Mouse (Mus musculus): ENCODE measurements around the gene Gm10320.
A peak's percentile ranks its signal among the peaks of the same experiment; 100 is the strongest.

The Gm10320 gene

DNA sequence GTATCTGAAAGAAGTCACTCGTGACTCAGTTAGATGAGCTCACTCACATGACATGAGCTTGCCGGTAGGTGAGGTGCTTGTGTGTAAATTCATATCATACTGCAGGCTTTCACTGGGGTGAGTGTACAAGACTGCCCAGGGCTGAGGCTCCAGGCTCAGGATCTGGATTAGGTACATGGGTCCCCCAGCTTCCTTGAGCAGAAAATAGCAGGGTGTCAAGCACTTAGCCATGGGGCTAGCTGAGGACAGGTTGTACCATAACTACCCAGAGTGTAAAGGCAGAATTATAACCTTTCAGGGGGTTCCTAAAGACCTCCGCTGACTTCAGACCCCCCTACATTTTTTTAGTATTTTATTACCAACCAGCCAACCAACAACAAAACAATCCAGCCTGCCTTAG is at the start of gene Gm10320:
Gm10320 (minus strand) TSS at position 93 of the 400 bp plus-strand sequence.
- no peak for DNase-seq (ENCODE audit: low spot score in 2 of 2)

GRCm38 (mm10) chr13:98541601-98542000 is 49.8 kb upstream of the Gm10320 start:
- DNase-seq (ENCODE audit: low spot score in 2 of 2) = no peak

GRCm38 (mm10) chr13:98540206-98540605 is 48.4 kb upstream of the Gm10320 start:
- no peak for DNase-seq (ENCODE audit: low spot score in 2 of 2)

GRCm38 (mm10) chr13:98539311-98539710 is 47.5 kb upstream of the Gm10320 start:
- no peak for DNase-seq (ENCODE audit: low spot score in 2 of 2)

DNA sequence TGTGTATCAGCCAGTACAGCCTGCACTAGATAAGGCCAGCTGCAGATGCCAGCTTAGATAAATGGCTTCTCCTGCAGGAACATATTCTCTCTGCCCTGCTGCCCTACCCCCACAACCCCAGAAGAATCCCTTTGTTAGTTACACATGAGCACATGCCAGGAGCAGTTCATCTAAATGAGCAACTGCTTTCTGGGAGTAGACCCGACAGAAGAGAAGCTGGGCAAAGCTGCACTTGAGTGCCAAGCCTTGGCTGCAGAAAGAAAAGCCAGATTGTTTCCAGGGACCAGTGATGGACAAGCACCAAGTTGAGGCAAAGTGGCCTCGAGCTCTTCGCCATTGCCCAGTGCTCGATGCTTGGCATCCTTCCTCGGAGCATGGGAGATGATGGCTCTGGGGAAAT is 46.8 kb upstream of the Gm10320 start:
- no peak for DNase-seq (ENCODE audit: low spot score in 2 of 2)

GRCm38 (mm10) chr13:98534913-98535262 is 43.1 kb upstream of the Gm10320 start:
- no peak for DNase-seq (ENCODE audit: low spot score in 2 of 2)

GRCm38 (mm10) chr13:98534190-98534912 is 42.5 kb upstream of the Gm10320 start:
- DNase-seq (ENCODE audit: low spot score in 2 of 2) = no peak

GRCm38 (mm10) chr13:98533415-98533814 is 41.6 kb upstream of the Gm10320 start:
- no peak for DNase-seq (ENCODE audit: low spot score in 2 of 2)

DNA sequence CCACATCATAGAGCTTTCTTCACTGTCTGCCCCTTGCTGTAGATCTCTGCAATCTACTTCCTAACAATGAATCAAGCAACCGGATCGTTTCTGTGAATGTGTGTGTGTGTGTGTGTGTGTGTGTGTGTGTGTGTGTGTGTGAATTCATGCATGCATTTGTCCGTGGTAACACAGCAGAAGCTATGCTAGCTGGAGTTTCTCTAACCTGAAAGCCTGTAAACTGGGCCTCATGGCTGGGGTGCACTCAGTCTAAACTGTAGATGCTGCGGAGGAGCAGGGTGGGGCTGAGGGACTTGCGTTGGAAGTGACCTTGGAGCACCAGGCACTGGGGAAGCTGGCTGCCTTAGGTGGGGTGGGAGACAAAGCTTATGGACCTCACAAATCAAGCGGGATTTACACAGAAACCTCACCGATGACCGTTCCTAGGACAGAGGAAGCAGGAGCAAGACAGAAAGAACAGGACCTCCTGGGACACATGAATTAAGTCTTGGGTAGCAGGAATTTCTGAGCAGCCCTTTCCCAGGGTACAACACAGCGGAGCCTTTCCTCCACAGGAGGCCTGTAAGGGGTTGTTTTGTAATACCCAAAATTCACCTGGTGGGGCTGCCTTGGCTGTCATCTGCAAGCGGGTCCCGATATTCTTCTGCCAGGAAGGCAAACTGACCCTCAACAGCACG is 41.0 kb upstream of the Gm10320 start:
- no peak for DNase-seq (ENCODE audit: low spot score in 2 of 2)

- DNase-seq (ENCODE audit: low spot score in 2 of 2) = no peak
These were observed 40.2 kb upstream of the Gm10320 start for GRCm38 (mm10) chr13:98531976-98532375.

- no peak for DNase-seq (ENCODE audit: low spot score in 2 of 2)
These were observed 39.5 kb upstream of the Gm10320 start for GRCm38 (mm10) chr13:98531306-98531705.

- DNase-seq (ENCODE audit: low spot score in 2 of 2) = peak in 1 of 2 experiments; percentile 14
These were observed 32.0 kb upstream of the Gm10320 start for GRCm38 (mm10) chr13:98523719-98524316.

DNA sequence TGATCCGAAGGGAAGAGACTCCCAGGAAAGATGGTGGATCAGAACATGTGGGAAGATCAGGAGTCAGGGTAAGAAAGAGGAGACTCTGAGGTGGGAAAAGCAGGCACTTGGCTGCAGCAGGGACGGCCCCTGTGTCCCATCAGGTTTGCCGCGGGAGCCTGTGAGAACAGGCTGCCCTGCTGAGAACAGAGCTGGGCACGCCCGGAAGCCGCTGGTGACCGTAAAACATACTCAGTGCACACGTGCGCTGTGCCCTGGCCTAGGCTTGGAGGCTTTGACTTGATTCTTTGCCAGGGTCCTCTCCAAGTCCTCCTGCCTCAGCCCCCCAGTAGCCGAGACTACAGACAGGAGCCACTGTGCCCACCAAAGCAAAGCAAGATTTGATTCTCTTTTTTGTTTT is 26.5 kb upstream of the Gm10320 start:
- no peak for DNase-seq (ENCODE audit: low spot score in 2 of 2)

DNA sequence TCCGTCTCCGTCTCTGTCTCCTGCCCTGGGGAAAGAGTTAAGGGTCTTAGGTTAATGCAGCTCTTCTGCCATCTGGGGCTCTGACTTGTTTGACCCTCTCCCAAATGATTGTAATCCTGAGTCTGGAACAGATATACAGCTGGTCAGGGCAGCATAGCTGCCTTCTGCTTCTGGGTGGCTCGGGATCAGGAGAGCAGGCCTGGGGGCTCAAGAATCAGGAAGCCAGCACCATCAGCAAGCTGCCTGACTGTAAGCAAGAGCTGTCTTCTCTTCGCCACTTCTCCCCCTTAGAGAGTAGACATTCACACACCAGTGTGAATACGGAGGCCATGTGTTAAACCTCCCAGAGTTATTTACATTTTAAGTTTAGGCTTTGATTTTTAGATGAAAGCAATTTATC is 25.9 kb upstream of the Gm10320 start:
- no peak for DNase-seq (ENCODE audit: low spot score in 2 of 2)

DNA sequence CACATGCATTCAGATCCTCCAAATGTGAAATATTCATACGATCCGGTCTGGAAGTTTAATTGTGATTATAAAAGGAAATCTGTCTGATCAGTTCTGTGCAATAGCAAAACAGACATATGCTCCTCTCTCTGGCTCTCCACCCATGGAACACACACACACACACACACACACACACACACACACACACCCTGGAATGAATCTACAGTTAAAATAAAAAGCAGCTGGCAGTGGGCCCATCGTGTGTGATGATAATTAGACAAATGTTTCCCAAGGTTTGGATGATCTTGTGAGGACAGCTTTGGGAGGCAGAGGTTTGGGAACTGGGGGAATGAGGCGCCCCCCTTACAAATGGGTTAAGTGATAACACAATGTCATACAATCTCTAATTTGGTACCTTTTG is 25.2 kb upstream of the Gm10320 start:
- no peak for DNase-seq (ENCODE audit: low spot score in 2 of 2)

DNA sequence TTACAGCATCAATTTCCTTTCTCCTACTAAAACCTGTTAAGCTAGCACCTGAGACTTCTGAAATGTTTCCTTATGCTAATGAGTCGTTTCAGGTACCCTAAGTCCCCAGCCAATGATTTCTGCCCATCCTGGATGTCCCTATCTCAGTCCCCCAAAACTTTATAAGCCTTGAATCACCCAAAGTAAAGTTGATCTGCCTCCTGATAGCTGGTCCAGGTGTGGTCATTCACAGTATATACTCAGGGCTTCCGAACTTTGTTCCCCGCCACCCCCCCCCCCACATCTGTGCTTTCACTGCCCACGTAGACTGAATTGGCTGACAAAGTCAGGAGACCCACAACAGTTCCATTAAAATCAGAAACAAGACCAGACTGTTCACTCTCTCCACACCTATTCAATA is 20.3 kb upstream of the Gm10320 start:
- DNase-seq (ENCODE audit: low spot score in 2 of 2) = no peak

- DNase-seq (ENCODE audit: low spot score in 2 of 2) = no peak
These were observed 15.9 kb upstream of the Gm10320 start for GRCm38 (mm10) chr13:98507656-98508055.

DNA sequence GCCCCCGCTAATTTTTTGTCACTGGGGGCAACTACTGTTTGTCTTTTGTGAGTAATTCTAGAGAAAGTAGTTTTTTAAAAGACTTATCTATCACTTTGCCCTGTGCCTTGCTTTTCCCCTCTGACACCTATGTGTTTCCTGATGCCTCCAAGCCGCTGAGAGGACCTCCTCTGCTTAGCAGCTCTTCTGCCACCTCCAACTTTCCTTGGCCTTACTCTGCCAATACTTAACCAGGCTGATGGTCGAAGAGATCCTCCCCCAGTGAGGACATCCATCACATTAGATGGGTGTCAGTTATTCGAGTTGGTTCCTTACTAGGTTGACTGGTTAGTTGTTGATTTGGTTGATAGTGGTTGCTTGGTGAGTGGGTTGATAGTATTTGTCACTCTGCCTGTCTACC is 14.7 kb upstream of the Gm10320 start:
- peak in 1 of 2 experiments; percentile 30 for DNase-seq (ENCODE audit: low spot score in 2 of 2)

- DNase-seq (ENCODE audit: low spot score in 2 of 2) = no peak
These were observed 14.2 kb upstream of the Gm10320 start for GRCm38 (mm10) chr13:98505989-98506388.

DNA sequence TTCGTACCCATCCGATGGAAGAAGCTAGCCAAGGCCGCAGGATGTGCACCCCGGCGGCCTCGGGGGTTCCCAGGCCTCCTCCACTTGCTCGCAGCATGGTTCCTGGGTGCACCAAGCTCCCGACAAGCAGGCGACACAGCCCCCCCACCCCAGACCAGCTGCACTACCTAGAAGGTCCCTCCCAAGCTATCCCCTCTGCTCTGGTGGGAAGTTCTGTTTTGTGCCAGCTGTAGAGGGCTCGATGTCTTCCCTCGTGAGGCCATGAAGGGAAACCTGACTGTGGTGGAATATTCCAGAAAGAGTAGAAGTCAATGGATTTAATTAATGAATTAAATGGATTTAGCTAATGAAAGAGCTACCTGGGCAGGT is 13.7 kb upstream of the Gm10320 start:
- DNase-seq (ENCODE audit: low spot score in 2 of 2) = peak in 1 of 2 experiments; percentile 38

DNA sequence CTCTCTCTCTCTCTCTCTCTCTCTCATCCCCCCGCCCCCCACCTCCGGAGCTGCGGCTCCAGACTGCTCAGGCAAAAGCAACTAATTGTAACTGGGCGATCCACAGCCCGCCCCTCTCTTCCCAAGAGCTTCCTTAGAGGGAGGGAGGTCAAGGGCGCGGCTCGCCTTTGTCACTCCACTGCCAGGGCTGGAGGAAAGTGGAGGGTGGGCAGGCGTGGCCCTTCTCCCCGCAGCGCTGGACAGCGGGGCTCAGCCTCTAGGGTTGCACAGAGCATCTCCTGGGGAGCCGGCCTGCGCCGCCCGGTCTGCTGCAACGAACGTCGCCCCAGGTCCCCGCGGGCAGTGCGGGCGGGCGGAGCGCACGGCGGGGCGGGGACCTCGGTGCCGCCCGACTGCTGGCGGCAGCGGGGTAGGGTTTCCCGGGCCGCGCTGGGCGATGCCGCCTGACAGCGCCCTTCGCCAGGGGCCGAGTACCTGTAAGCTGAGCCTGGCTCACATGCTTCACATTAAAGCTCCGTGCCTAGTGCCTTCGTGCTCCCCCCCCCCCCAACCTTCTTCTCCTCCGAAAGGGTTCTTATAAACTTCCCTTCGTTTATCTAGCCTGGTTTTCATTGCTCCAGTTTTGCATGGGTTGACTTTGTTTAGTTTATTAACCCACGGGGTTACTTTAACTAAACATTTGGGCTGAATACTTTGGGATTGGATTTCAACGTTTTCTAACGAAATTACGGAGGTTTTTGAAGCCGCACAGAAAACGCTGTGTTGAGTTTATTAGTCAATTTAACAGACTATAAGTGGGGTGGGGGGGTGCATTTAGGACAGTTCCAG is 13.1 kb upstream of the Gm10320 start:
- DNase-seq (ENCODE audit: low spot score in 2 of 2) = peak in 1 of 2 experiments; percentile 55

- peak in 1 of 2 experiments; percentile 53 for DNase-seq (ENCODE audit: low spot score in 2 of 2)
These were observed 12.4 kb upstream of the Gm10320 start for GRCm38 (mm10) chr13:98504181-98504660.

Measured in spleen, postnatal 4 days (tissue).